Comparison of ENCODE assay signal across 8 mouse cellular contexts in the genomic region with DNA sequence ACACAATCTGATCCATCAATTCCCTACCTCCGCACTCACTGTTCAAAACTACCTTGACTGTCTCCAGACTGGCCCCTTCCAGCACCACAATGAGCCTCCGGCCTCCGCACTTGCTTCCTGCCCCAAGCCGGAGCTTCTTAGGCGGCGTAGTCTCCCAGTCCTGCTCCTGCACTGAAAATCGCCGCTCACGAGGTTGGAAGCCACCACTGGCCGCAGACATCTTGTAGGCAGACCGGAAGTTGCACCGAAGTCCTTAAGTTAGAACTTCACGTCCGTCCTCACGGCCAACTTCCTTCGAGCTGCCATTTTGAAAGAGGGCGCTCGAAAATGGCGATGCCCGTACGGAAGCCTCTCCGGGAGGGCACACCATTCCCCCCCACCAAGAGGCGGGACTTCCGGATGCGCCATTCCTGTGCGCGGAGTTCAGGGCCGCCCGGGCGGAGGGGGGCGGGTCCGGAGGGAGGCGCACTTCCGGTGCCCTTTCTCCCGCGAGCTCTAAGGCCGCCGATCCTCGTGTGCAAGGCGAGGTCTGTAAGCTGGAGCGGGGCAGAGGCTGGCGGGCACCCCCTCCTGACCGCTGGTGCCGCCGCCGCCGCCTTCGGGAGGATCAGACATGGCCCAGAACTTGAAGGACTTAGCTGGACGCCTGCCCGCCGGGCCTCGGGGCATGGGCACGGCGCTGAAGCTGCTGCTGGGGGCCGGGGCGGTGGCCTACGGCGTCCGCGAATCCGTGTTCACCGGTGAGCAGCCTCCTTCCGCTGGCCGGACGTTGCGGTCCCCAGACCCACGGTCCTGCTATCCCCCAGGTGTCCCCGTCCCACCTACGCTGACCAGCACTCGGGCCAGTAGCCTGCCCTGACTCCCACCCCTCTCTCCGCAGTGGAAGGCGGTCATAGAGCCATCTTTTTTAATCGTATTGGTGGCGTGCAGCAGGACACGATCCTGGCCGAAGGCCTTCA. TPM values are rescaled to one million over a fixed set of nuclear protein-coding genes. Genes with fewer than 3 reads are reported as not detected.
DNase-seq lines count a peak whose midpoint lies in the region; ATAC-seq and TF ChIP-seq lines count a peak whose summit lies in the region.

TSS of gene Emg1 (minus strand) at position 355 of the 959 bp plus-strand sequence.
TSS of gene Phb2 (plus strand) at position 513 of the 959 bp plus-strand sequence.

- H3K4me3 ChIP-seq in heart, embryonic 12.5 days, result peak within 1 kb of the TSS; percentile 76
- peak within 1 kb of the TSS; percentile 92 for H3K4me3 ChIP-seq in kidney, postnatal 0 days (replicated peaks; ENCODE audit: low read depth, low read length)
- H3K4me3 ChIP-seq in liver, embryonic 11.5 days (ENCODE audit: low read depth, low read length), result peak within 1 kb of the TSS; percentile 92
- peak within 1 kb of the TSS; percentile 97 for H3K4me3 ChIP-seq in stomach, embryonic 14.5 days (ENCODE audit: low read depth, low read length)

- H3K9me3 ChIP-seq in heart, embryonic 12.5 days (replicated peaks), result no peaks in the 10 kb centered on the region
- no peaks in the 10 kb centered on the region for H3K9me3 ChIP-seq in kidney, postnatal 0 days (replicated peaks; ENCODE audit: low read length)
- H3K9me3 ChIP-seq in liver, embryonic 11.5 days (ENCODE audit: control insufficient read depth, low read length), result no peaks in the 10 kb centered on the region
- no peaks in the 10 kb centered on the region for H3K9me3 ChIP-seq in stomach, embryonic 14.5 days (ENCODE audit: control insufficient read depth, low read depth, low read length)

- peak within 1 kb of the TSS; percentile 92 for H3K9ac ChIP-seq in heart, embryonic 12.5 days
- H3K9ac ChIP-seq in kidney, postnatal 0 days (ENCODE audit: low read depth, low read length), result peak within 1 kb of the TSS; percentile 94
- H3K9ac ChIP-seq in liver, embryonic 11.5 days (ENCODE audit: low read depth, low read length), result peak within 1 kb of the TSS; percentile 89
- H3K9ac ChIP-seq in stomach, embryonic 14.5 days (replicated peaks; ENCODE audit: low read depth, low read length), result peak within 1 kb of the TSS; percentile 93

- DNase-seq in CD4-positive helper T cell, adult 2 months (ENCODE audit: low read depth, low spot score), result peak; percentile 98
- DNase-seq in brain, embryonic 18.5 days (ENCODE audit: low read depth, low spot score), result peak; percentile 96
- DNase-seq in kidney, postnatal 0 days (ENCODE audit: low spot score), result peak; percentile 98
- DNase-seq in liver, embryonic 11.5 days (ENCODE audit: low spot score), result peak; percentile 98
- peak; percentile 97 for DNase-seq in naive thymus-derived CD4-positive, alpha-beta T cell, adult 2 months (ENCODE audit: low read depth)

- H3K27ac ChIP-seq in heart, embryonic 12.5 days (ENCODE audit: poor library complexity, severe bottlenecking), result peak within 1 kb of the TSS; percentile 81
- H3K27ac ChIP-seq in kidney, postnatal 0 days, result peak within 1 kb of the TSS; percentile 91
- H3K27ac ChIP-seq in liver, embryonic 11.5 days (ENCODE audit: low read depth, low read length), result peak within 1 kb of the TSS; percentile 88
- H3K27ac ChIP-seq in stomach, embryonic 14.5 days (ENCODE audit: low read length), result peak within 1 kb of the TSS; percentile 85

- under 1% methylated on average over 76 of the region's 76 CpGs for WGBS in heart, embryonic 12.5 days
- WGBS in kidney, postnatal 0 days, result under 1% methylated on average over 76 of the region's 76 CpGs
- under 1% methylated on average over 76 of the region's 76 CpGs for WGBS in liver, embryonic 11.5 days
- under 1% methylated on average over 76 of the region's 76 CpGs for WGBS in stomach, embryonic 14.5 days

- no peaks in the 10 kb centered on the region for H3K27me3 ChIP-seq in heart, embryonic 12.5 days (replicated peaks)
- H3K27me3 ChIP-seq in kidney, postnatal 0 days (ENCODE audit: insufficient read depth, low read length), result no peaks in the 10 kb centered on the region
- no peaks in the 10 kb centered on the region for H3K27me3 ChIP-seq in liver, embryonic 11.5 days (replicated peaks; ENCODE audit: control insufficient read depth, insufficient read depth, low read length)
- H3K27me3 ChIP-seq in stomach, embryonic 14.5 days (ENCODE audit: control insufficient read depth, insufficient read depth, low read length), result no peaks in the 10 kb centered on the region

- H3K4me1 ChIP-seq in heart, embryonic 12.5 days (replicated peaks), result peaks cover 34% of the 10 kb centered on the region
- peaks cover 19% of the 10 kb centered on the region; the same call in 1 of the 2 replicates for H3K4me1 ChIP-seq in kidney, postnatal 0 days (replicated peaks; ENCODE audit: insufficient read depth, low read length)
- peaks cover 28% of the 10 kb centered on the region for H3K4me1 ChIP-seq in liver, embryonic 11.5 days (replicated peaks; ENCODE audit: control insufficient read depth, insufficient read depth, low read length)
- peaks cover 23% of the 10 kb centered on the region for H3K4me1 ChIP-seq in stomach, embryonic 14.5 days (ENCODE audit: control insufficient read depth, insufficient read depth, low read length)

- peaks cover 51% of the 10 kb centered on the region for H3K36me3 ChIP-seq in heart, embryonic 12.5 days
- peaks cover 29% of the 10 kb centered on the region for H3K36me3 ChIP-seq in kidney, postnatal 0 days (ENCODE audit: insufficient read depth, low read length)
- peaks cover 56% of the 10 kb centered on the region for H3K36me3 ChIP-seq in liver, embryonic 11.5 days (ENCODE audit: control insufficient read depth, insufficient read depth, low read length)
- peaks cover 38% of the 10 kb centered on the region for H3K36me3 ChIP-seq in stomach, embryonic 14.5 days (ENCODE audit: control insufficient read depth, insufficient read depth, low read length)

- peak; percentile 2; the same call in 1 of the 2 replicates for TF ChIP-seq CTCF in kidney, postnatal 0 days (IDR thresholded peaks at IDR 0.05; ENCODE audit: low read depth)

- peak; percentile 92 for ATAC-seq in erythroid progenitor cell, adult 5-6 weeks (replicated peaks; ENCODE audit: low FRiP score, poor library complexity, severe bottlenecking)
- ATAC-seq in heart, embryonic 12.5 days (ENCODE audit: insufficient number of reproducible peaks, low FRiP score), result peak; percentile 98
- ATAC-seq in kidney, postnatal 0 days (replicated peaks; ENCODE audit: low FRiP score, low read depth), result peak; percentile 95
- ATAC-seq in liver, embryonic 11.5 days (replicated peaks; ENCODE audit: low FRiP score), result peak; percentile 97
- ATAC-seq in stomach, embryonic 14.5 days (ENCODE audit: insufficient number of reproducible peaks, insufficient read depth, low FRiP score, low read depth), result peak; percentile 96

- peak within 1 kb of the TSS; percentile 96 for H3K4me2 ChIP-seq in heart, embryonic 12.5 days
- peak within 1 kb of the TSS; percentile 92 for H3K4me2 ChIP-seq in kidney, postnatal 0 days (ENCODE audit: low read length)
- peak within 1 kb of the TSS; percentile 88 for H3K4me2 ChIP-seq in liver, embryonic 11.5 days
- peak within 1 kb of the TSS; percentile 90 for H3K4me2 ChIP-seq in stomach, embryonic 14.5 days (replicated peaks; ENCODE audit: low read depth, low read length)

RNA-seq across cellular contexts. Expression of gene Emg1, which starts in this region (rescaled TPM):
- 103 and 153 TPM in 2 replicates for total RNA-seq in erythroid progenitor cell, adult 5-6 weeks (2015; ENCODE audit: low replicate concordance)
- total RNA-seq in erythroid progenitor cell, adult 5-6 weeks (2017; ENCODE audit: low replicate concordance), result 69.4 and 86.4 TPM in 2 replicates
- 105 and 107 TPM in 2 replicates for polyA plus RNA-seq in heart, embryonic 12.5 days (2016; fragmentation: Nextera tagmentation; extraction: Ambion mirVana)
- polyA plus RNA-seq in kidney, postnatal 0 days (2015; fragmentation: Nextera tagmentation; extraction: Ambion mirVana), result 166 and 183 TPM in 2 replicates
- polyA plus RNA-seq in liver, embryonic 11.5 days (2014; fragmentation: Nextera tagmentation; extraction: Ambion mirVana), result 311 and 329 TPM in 2 replicates
- 201 and 205 TPM in 2 replicates for polyA plus RNA-seq in stomach, embryonic 14.5 days (2014; fragmentation: Nextera tagmentation; extraction: Ambion mirVana)

RNA-seq across cellular contexts. Expression of gene Phb2, which starts in this region (rescaled TPM):
- total RNA-seq in erythroid progenitor cell, adult 5-6 weeks (2015; ENCODE audit: low replicate concordance), result 61.2 and 143 TPM in 2 replicates
- 76.0 and 79.9 TPM in 2 replicates for total RNA-seq in erythroid progenitor cell, adult 5-6 weeks (2017; ENCODE audit: low replicate concordance)
- 345 and 349 TPM in 2 replicates for polyA plus RNA-seq in heart, embryonic 12.5 days (2016; fragmentation: Nextera tagmentation; extraction: Ambion mirVana)
- 404 and 411 TPM in 2 replicates for polyA plus RNA-seq in kidney, postnatal 0 days (2015; fragmentation: Nextera tagmentation; extraction: Ambion mirVana)
- polyA plus RNA-seq in liver, embryonic 11.5 days (2014; fragmentation: Nextera tagmentation; extraction: Ambion mirVana), result 640 and 660 TPM in 2 replicates
- 290 and 305 TPM in 2 replicates for polyA plus RNA-seq in stomach, embryonic 14.5 days (2014; fragmentation: Nextera tagmentation; extraction: Ambion mirVana)

Comparison
In these comparisons a context has a peak if more than half of its experiments do, and no peak if none do; other contexts are left out.
1. Peak in every context shown above with its lines: DNase-seq, ATAC-seq, H3K4me3 ChIP-seq and H3K27ac ChIP-seq.